Mouse (Mus musculus): ENCODE measurements around the gene Ahcy. TPM values are rescaled to one million over a fixed set of nuclear protein-coding genes. Genes with fewer than 3 reads are reported as not detected.

Ahcy gene
- polyA plus RNA-seq, 1 experiment from 2014 or later, result 85.6 TPM

DNA sequence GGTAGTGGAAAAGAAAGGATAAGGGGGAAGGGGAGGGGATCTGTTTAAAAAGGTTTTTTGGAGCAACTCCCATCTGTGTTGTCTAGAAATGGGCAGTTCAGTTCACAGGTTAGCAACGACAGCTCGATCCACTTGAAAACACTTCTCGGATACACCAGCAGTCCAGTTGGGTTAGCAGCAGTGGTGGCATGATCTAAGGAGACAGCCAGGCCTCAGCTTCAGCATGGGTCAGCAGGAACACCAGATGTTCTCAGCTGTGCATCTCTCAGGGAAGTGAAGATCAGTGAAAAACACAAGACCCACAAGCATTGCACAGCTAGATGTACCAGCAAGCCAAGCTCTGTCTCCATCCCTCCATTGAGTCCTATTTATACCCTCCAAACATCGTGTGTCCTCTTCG is 12.0 kb upstream of the Ahcy start:
- Histone ChIP-seq H3K4me2 (no peak overlapping the region), H3K36me3 (ENCODE audit: insufficient read depth) (no peaks in the 10 kb centered on the region), H3K27ac (ENCODE audit: low read depth) (no peak overlapping the region), H3K9me3 (ENCODE audit: low read depth, low read length) (no peaks in the 10 kb centered on the region), H3K9ac (no peak overlapping the region), H3K27me3 (ENCODE audit: insufficient read depth, low read length) (no peaks in the 10 kb centered on the region), H3K4me3 (ENCODE audit: low read depth, low read length) (no peak overlapping the region), H3K4me1 (ENCODE audit: insufficient read depth) (no peaks in the 10 kb centered on the region)
- ATAC-seq (ENCODE audit: insufficient read depth) (no peak), DNase-seq (no peak)
- TF ChIP-seq CTCF (IDR thresholded peaks at IDR 0.05; ENCODE audit: low read depth), result no peak
- 81% methylated on average over 5 of the region's 5 CpGs for WGBS

DNA sequence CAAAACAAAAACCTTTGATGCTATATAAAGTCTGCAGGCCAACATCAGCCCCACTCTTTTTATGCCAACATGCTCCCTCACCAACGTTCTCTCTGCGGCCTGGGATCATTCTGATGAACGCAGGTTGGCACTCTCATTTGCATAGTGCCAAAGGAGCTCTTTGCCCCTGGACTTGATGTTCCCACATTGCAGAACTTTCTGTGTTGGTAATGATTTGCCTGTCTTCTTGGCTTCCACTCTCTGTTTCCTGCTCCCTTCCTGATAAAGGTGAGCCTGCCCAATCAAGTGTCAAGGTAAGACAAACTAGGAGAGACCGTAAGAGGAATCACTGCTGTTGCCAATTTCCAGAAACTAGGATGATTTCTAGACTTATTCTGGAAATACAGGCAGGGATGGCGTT is 10.2 kb upstream of the Ahcy start:
- no peak overlapping the region for H3K4me2 ChIP-seq
- no peak for TF ChIP-seq CTCF (IDR thresholded peaks at IDR 0.05; ENCODE audit: low read depth)
- H3K27me3 ChIP-seq (ENCODE audit: insufficient read depth, low read length), result no peaks in the 10 kb centered on the region
- H3K9ac ChIP-seq, result no peak overlapping the region
- whole genome bisulfite sequencing, result 78% methylated on average over 5 of the region's 5 CpGs
- ATAC-seq (ENCODE audit: insufficient read depth), result no peak
- H3K27ac ChIP-seq (ENCODE audit: low read depth), result no peak overlapping the region
- H3K36me3 ChIP-seq (ENCODE audit: insufficient read depth), result no peaks in the 10 kb centered on the region
- H3K4me3 ChIP-seq (ENCODE audit: low read depth, low read length), result no peak overlapping the region
- no peaks in the 10 kb centered on the region for H3K9me3 ChIP-seq (ENCODE audit: low read depth, low read length)
- no peaks in the 10 kb centered on the region for H3K4me1 ChIP-seq (ENCODE audit: insufficient read depth)
- DNase-seq, result no peak

DNA sequence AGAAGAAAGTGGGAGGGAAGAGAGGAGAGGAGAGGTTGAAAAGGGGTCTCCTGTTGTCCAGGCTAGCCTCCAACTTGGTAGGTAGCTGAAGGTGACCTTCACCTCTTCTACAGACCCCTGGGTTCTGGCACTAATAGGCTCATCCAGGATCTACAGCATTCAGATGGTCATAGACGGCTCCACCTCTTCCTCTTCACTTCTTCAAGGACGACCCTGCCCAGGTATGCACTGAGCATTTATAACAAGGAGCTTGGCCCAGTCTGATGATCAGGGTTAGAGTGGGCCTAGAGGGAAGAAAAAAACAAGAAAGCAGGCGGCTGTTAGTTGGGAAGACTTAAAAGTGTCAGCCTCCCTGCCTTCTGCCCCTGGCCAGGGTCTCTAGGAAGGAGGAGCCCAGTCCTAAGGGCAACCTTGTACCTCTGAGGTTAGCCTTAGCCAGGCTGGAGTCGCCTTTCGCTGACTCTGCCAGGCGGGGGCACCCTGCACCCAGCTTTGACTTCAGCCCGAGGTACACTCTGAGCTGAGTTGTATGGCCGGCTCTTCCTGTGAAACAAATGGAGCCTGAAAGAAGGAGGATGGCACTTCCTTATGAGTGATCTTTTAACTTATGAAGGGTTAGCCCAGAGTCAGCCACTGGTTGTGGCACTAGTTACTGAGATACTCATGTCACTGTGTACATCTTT is 8.0 kb upstream of the Ahcy start:
- WGBS, result 16% methylated on average over 8 of the region's 8 CpGs
- peak; percentile 76 for ATAC-seq (ENCODE audit: insufficient read depth)
- Histone ChIP-seq H3K4me1 (ENCODE audit: insufficient read depth) (no peaks in the 10 kb centered on the region), H3K4me2 (no peak overlapping the region), H3K27ac (ENCODE audit: low read depth) (no peak overlapping the region), H3K36me3 (ENCODE audit: insufficient read depth) (no peaks in the 10 kb centered on the region), H3K27me3 (ENCODE audit: insufficient read depth, low read length) (no peaks in the 10 kb centered on the region), H3K4me3 (ENCODE audit: low read depth, low read length) (no peak overlapping the region), H3K9me3 (ENCODE audit: low read depth, low read length) (no peaks in the 10 kb centered on the region), H3K9ac (no peak overlapping the region)
- DNase-seq, result peak; percentile 76
- TF ChIP-seq CTCF (IDR thresholded peaks at IDR 0.05; ENCODE audit: low read depth), result peak; percentile 69

DNA sequence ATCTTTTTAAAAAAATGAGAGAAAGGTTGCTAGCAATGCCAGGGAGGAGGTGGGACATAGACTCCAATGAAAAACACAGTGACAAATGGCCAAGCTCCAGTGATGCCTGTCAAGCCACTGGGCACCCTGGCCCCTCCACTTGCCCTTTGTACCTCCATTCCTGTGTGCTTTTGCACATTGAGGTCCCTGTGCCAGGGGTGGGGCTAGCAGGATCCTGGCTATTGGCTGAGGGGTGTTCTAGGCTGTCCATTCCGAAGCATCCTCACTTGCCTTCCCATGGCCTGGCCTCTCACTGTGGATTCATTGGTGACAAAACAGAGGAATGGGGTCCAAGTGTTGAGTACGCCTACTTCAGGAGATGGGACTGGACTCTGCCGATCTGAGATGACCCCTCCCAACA is 6.8 kb upstream of the Ahcy start:
- Histone ChIP-seq H3K4me3 (ENCODE audit: low read depth, low read length) (no peak overlapping the region), H3K4me2 (no peak overlapping the region), H3K27me3 (ENCODE audit: insufficient read depth, low read length) (no peaks in the 10 kb centered on the region), H3K4me1 (ENCODE audit: insufficient read depth) (no peaks in the 10 kb centered on the region), H3K9me3 (ENCODE audit: low read depth, low read length) (no peaks in the 10 kb centered on the region), H3K27ac (ENCODE audit: low read depth) (no peak overlapping the region), H3K9ac (no peak overlapping the region), H3K36me3 (ENCODE audit: insufficient read depth) (no peaks in the 10 kb centered on the region)
- TF ChIP-seq CTCF (IDR thresholded peaks at IDR 0.05; ENCODE audit: low read depth), result no peak
- WGBS, result 88% methylated on average over 3 of the region's 3 CpGs
- ATAC-seq (ENCODE audit: insufficient read depth) (no peak), DNase-seq (no peak)

DNA sequence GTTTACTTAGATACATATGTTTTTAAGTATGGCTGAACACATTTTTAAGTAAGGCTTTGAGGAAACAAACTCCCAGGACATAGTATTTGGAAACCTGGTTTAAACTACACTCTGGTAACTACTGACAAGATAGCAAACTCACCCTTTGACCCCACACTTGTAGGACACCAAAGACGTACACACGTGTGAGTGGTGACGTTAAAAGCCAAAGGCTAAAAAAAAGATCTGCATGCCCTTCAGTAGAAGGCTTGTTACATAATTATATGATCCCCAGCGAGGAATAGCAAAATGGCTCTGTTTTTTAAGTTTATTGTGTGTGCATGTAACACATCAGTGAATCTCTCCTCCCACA is 5.9 kb upstream of the Ahcy start:
- Histone ChIP-seq H3K4me1 (ENCODE audit: insufficient read depth) (peaks cover 3% of the 10 kb centered on the region; the same call in 1 of the 2 replicates), H3K27me3 (ENCODE audit: insufficient read depth, low read length) (no peaks in the 10 kb centered on the region), H3K27ac (ENCODE audit: low read depth) (no peak overlapping the region), H3K4me3 (ENCODE audit: low read depth, low read length) (no peak overlapping the region), H3K9ac (no peak overlapping the region), H3K4me2 (no peak overlapping the region), H3K36me3 (ENCODE audit: insufficient read depth) (no peaks in the 10 kb centered on the region), H3K9me3 (ENCODE audit: low read depth, low read length) (no peaks in the 10 kb centered on the region)
- TF ChIP-seq CTCF (IDR thresholded peaks at IDR 0.05; ENCODE audit: low read depth), result no peak
- no peak for ATAC-seq (ENCODE audit: insufficient read depth)
- no peak for DNase-seq
- WGBS, result 32% methylated on average over 4 of the region's 4 CpGs

DNA sequence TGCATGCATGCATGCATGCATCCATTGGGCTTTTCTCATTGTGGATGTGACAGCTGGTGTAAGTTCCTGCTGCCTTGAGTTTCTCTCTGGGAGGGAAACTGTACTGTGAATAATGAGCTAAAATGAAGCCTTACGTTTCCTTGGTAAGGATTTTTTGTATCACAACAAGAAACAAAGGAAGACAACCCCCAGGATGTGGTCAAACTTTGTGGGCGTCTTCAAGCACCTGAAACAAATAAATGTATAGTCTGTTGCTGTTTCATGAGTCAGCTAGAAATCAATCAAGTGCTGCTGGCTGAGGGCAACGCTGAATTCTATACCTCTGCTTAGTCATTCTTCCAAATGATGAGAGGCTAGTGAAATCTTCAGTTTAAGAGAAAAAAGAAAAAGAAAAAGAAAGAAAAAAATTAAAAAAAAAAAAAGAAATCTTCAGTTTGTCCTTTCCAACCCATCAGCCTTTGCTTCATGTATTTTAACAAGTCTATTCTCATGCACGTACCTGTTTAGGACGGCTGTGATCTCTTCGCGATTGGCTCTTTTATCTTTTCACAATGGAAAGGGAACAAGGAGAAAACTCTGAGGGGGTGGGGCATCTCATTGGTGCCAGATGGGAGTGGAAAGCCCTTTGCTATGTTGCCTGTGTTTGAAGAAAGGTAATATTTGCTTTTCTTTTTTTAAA is 5.3 kb upstream of the Ahcy start:
- Histone ChIP-seq H3K36me3 (ENCODE audit: insufficient read depth) (no peaks in the 10 kb centered on the region), H3K4me3 (ENCODE audit: low read depth, low read length) (no peak overlapping the region), H3K9ac (no peak overlapping the region), H3K9me3 (ENCODE audit: low read depth, low read length) (no peaks in the 10 kb centered on the region), H3K4me2 (no peak overlapping the region), H3K27ac (ENCODE audit: low read depth) (no peak overlapping the region), H3K4me1 (ENCODE audit: insufficient read depth) (peaks cover 7% of the 10 kb centered on the region; the same call in 1 of the 2 replicates), H3K27me3 (ENCODE audit: insufficient read depth, low read length) (no peaks in the 10 kb centered on the region)
- TF ChIP-seq CTCF (IDR thresholded peaks at IDR 0.05; ENCODE audit: low read depth), result no peak
- ATAC-seq (ENCODE audit: insufficient read depth), result no peak
- 37% methylated on average over 7 of the region's 7 CpGs for WGBS
- no peak for DNase-seq

DNA sequence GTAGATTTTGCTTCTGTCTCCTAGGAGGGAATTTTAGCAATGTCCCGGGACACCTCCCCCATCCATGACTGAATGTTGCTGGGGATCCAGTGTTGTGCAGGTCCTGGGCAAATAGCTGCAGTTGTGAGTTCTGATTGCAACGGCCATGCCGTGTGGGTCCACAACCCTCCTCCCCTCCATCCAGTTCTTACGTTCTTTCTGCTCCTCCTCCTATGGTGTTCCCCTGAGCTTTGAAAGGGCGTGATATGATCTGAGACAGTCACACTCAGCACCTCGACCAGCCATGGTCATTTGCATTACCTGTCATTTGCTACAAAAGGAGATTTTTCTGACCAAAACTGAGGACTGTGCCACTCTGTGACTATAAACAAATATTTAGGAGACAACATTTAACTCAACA is 1.4 kb upstream of the Ahcy start:
- WGBS, result 74% methylated on average over 6 of the region's 6 CpGs
- Histone ChIP-seq H3K27me3 (ENCODE audit: insufficient read depth, low read length) (no peaks in the 10 kb centered on the region), H3K9me3 (ENCODE audit: low read depth, low read length) (no peaks in the 10 kb centered on the region), H3K4me2 (no peak overlapping the region), H3K4me3 (ENCODE audit: low read depth, low read length) (no peak overlapping the region), H3K4me1 (ENCODE audit: insufficient read depth) (peaks cover 10% of the 10 kb centered on the region), H3K27ac (ENCODE audit: low read depth) (no peak overlapping the region), H3K9ac (no peak overlapping the region), H3K36me3 (ENCODE audit: insufficient read depth) (peaks cover 4% of the 10 kb centered on the region; the same call in 1 of the 2 replicates)
- TF ChIP-seq CTCF (IDR thresholded peaks at IDR 0.05; ENCODE audit: low read depth), result no peak
- ATAC-seq (ENCODE audit: insufficient read depth) (no peak), DNase-seq (no peak)

Data from lung, embryonic 14.5 days (tissue).